7 mouse cellular contexts compared by ENCODE assay signal in the genomic region with DNA sequence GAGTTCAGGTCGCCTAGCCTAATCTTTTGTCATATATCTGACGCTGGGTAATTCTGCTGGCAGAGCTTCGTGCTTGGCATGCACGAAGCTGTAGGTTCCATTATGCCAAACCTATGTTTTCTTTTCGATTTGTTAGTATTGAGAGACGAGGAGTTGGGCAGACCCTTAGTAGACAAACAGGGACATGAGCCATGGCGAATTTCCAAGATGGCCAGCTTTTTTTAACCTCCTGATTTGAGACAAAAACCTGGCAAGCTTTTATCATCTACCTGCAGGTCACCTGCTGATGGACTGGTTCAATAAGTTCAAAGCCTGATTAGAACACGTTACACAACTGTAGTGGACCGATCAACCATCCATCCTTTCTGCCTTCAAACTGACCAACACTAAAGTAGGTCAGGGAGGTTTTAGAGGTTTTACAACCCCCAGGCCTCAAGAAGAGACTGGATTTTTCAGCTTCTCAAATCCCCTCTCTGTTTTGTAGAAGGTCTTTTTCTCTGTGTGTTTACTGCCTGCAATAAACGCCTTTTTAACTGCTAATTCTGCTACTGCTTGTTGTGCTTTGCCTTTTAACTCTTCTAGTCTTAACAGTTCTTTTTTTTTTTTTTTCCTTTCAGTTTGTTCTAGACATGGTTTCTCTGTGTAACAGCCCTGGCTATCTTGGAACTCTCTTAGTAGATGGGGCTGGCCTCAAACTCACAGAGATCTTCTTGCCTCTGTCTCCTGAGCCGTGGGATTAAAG. TPM values are rescaled to one million over a fixed set of nuclear protein-coding genes. Genes with fewer than 3 reads are reported as not detected.
DNase-seq lines count a peak whose midpoint lies in the region; ATAC-seq and TF ChIP-seq lines count a peak whose summit lies in the region.

No protein-coding gene starts in this region.

- peak overlapping the region; percentile 47; the same call in 1 of the 2 replicates for H3K9ac ChIP-seq in neural tube, embryonic 11.5 days (ENCODE audit: low read length)
- peak overlapping the region; percentile 57 for H3K9ac ChIP-seq in forebrain, embryonic 14.5 days (ENCODE audit: low read length)
- peak overlapping the region; percentile 14; the same call in 1 of the 2 replicates for H3K9ac ChIP-seq in kidney, postnatal 0 days (ENCODE audit: low read depth, low read length)
- peak overlapping the region; percentile 43; the same call in 1 of the 2 replicates for H3K9ac ChIP-seq in midbrain, embryonic 12.5 days (replicated peaks)

- H3K27me3 ChIP-seq in neural tube, embryonic 11.5 days (ENCODE audit: control insufficient read depth, insufficient read depth, low read length) = no peaks in the 10 kb centered on the region
- no peaks in the 10 kb centered on the region for H3K27me3 ChIP-seq in forebrain, embryonic 14.5 days (replicated peaks; ENCODE audit: control insufficient read depth, insufficient read depth, low read length)
- H3K27me3 ChIP-seq in kidney, postnatal 0 days (ENCODE audit: insufficient read depth, low read length) = no peaks in the 10 kb centered on the region
- no peaks in the 10 kb centered on the region for H3K27me3 ChIP-seq in midbrain, embryonic 12.5 days

- peak overlapping the region; percentile 95 for H3K4me3 ChIP-seq in neural tube, embryonic 11.5 days (ENCODE audit: low read depth, low read length)
- peak overlapping the region; percentile 90 for H3K4me3 ChIP-seq in forebrain, embryonic 14.5 days (ENCODE audit: low read depth, low read length)
- H3K4me3 ChIP-seq in kidney, postnatal 0 days (replicated peaks; ENCODE audit: low read depth, low read length) = peak overlapping the region; percentile 92
- H3K4me3 ChIP-seq in midbrain, embryonic 12.5 days = peak overlapping the region; percentile 94

- 23% methylated on average over 11 of the region's 11 CpGs for WGBS in neural tube, embryonic 11.5 days
- WGBS in forebrain, embryonic 14.5 days = 33% methylated on average over 11 of the region's 11 CpGs
- WGBS in kidney, postnatal 0 days = 26% methylated on average over 11 of the region's 11 CpGs
- 37% methylated on average over 11 of the region's 11 CpGs for WGBS in midbrain, embryonic 12.5 days

- H3K27ac ChIP-seq in neural tube, embryonic 11.5 days (ENCODE audit: low read depth, low read length) = peak overlapping the region; percentile 50; the same call in 1 of the 2 replicates
- peak overlapping the region; percentile 97 for H3K27ac ChIP-seq in forebrain, embryonic 14.5 days (ENCODE audit: low read depth, low read length)
- peak overlapping the region; percentile 99; the same call in 1 of the 2 replicates for H3K27ac ChIP-seq in kidney, postnatal 0 days
- peak overlapping the region; percentile 95 for H3K27ac ChIP-seq in midbrain, embryonic 12.5 days (replicated peaks)

- TF ChIP-seq CTCF in kidney, postnatal 0 days (IDR thresholded peaks at IDR 0.05; ENCODE audit: low read depth) = no peak

- no peaks in the 10 kb centered on the region for H3K9me3 ChIP-seq in neural tube, embryonic 11.5 days (ENCODE audit: control insufficient read depth, low read length)
- no peaks in the 10 kb centered on the region for H3K9me3 ChIP-seq in forebrain, embryonic 14.5 days (replicated peaks; ENCODE audit: control insufficient read depth, low read length)
- H3K9me3 ChIP-seq in kidney, postnatal 0 days (replicated peaks; ENCODE audit: low read length) = no peaks in the 10 kb centered on the region
- no peaks in the 10 kb centered on the region for H3K9me3 ChIP-seq in midbrain, embryonic 12.5 days

- peak overlapping the region; percentile 39 for H3K4me2 ChIP-seq in neural tube, embryonic 11.5 days (ENCODE audit: low read depth)
- peak overlapping the region; percentile 73 for H3K4me2 ChIP-seq in forebrain, embryonic 14.5 days (ENCODE audit: low read length)
- peak overlapping the region; percentile 60 for H3K4me2 ChIP-seq in kidney, postnatal 0 days (ENCODE audit: low read length)
- peak overlapping the region; percentile 82 for H3K4me2 ChIP-seq in midbrain, embryonic 12.5 days (replicated peaks)

- no peak for ATAC-seq in neural tube, embryonic 11.5 days (ENCODE audit: insufficient read depth, low FRiP score, low TSS enrichment)
- ATAC-seq in forebrain, embryonic 14.5 days = peak; percentile 10; the same call in 1 of the 2 replicates
- no peak for ATAC-seq in kidney, postnatal 0 days (replicated peaks; ENCODE audit: low FRiP score, low read depth)
- ATAC-seq in midbrain, embryonic 12.5 days (ENCODE audit: low FRiP score, low read depth) = no peak; the same call in 1 of the 2 replicates

- peaks cover 11% of the 10 kb centered on the region for H3K4me1 ChIP-seq in neural tube, embryonic 11.5 days (ENCODE audit: control insufficient read depth, insufficient read depth, low read length)
- H3K4me1 ChIP-seq in forebrain, embryonic 14.5 days (ENCODE audit: control insufficient read depth, insufficient read depth, low read length) = peaks cover 14% of the 10 kb centered on the region; the same call in 1 of the 2 replicates
- peaks cover 8% of the 10 kb centered on the region for H3K4me1 ChIP-seq in kidney, postnatal 0 days (replicated peaks; ENCODE audit: insufficient read depth, low read length)
- peaks cover 16% of the 10 kb centered on the region for H3K4me1 ChIP-seq in midbrain, embryonic 12.5 days

- H3K36me3 ChIP-seq in neural tube, embryonic 11.5 days (ENCODE audit: control insufficient read depth, insufficient read depth, low read length) = no peaks in the 10 kb centered on the region
- H3K36me3 ChIP-seq in forebrain, embryonic 14.5 days (ENCODE audit: control insufficient read depth, insufficient read depth, low read length) = no peaks in the 10 kb centered on the region
- no peaks in the 10 kb centered on the region for H3K36me3 ChIP-seq in kidney, postnatal 0 days (ENCODE audit: insufficient read depth, low read length)
- no peaks in the 10 kb centered on the region for H3K36me3 ChIP-seq in midbrain, embryonic 12.5 days

- no peak for DNase-seq in neural tube, embryonic 11.5 days (ENCODE audit: low spot score)
- no peak for DNase-seq in neural tube, embryonic 10.5 days (ENCODE audit: extremely low spot score, low spot score)
- DNase-seq in cerebellum, postnatal 10 days = peak; percentile 59 to 69
- no peak for DNase-seq in forebrain, embryonic 14.5 days (ENCODE audit: low spot score)
- DNase-seq in kidney, postnatal 0 days (ENCODE audit: low spot score) = no peak
- no peak for DNase-seq in embryo, embryonic 10 days (ENCODE audit: low spot score)

RNA-seq across cellular contexts. Expression of a gene that starts 0.8 kb away (rescaled TPM):
- polyA plus RNA-seq in neural tube, embryonic 11.5 days (2014; fragmentation: Nextera tagmentation; extraction: Ambion mirVana) = 35.8 and 39.5 TPM in 2 replicates
- polyA plus RNA-seq in forebrain, embryonic 14.5 days (2014; fragmentation: Nextera tagmentation; extraction: Ambion mirVana) = 17.1 and 20.6 TPM in 2 replicates
- polyA plus RNA-seq in kidney, postnatal 0 days (2015; fragmentation: Nextera tagmentation; extraction: Ambion mirVana) = 12.3 and 15.1 TPM in 2 replicates
- polyA plus RNA-seq in midbrain, embryonic 12.5 days (2016; fragmentation: Nextera tagmentation; extraction: Ambion mirVana) = 34.5 and 34.8 TPM in 2 replicates

RNA-seq across cellular contexts. Expression of a gene that starts 1.1 kb away (rescaled TPM):
- polyA plus RNA-seq in neural tube, embryonic 11.5 days (2014; fragmentation: Nextera tagmentation; extraction: Ambion mirVana) = 0.28 TPM in 1 of 2 replicates, not detected in the other
- polyA plus RNA-seq in forebrain, embryonic 14.5 days (2014; fragmentation: Nextera tagmentation; extraction: Ambion mirVana) = not detected in 2 replicates
- not detected in 2 replicates for polyA plus RNA-seq in kidney, postnatal 0 days (2015; fragmentation: Nextera tagmentation; extraction: Ambion mirVana)
- 0.29 TPM in 1 of 2 replicates, not detected in the other for polyA plus RNA-seq in midbrain, embryonic 12.5 days (2016; fragmentation: Nextera tagmentation; extraction: Ambion mirVana)

RNA-seq across cellular contexts. Expression of a gene that starts 59.2 kb away (rescaled TPM):
- not detected in 2 replicates for polyA plus RNA-seq in neural tube, embryonic 11.5 days (2014; fragmentation: Nextera tagmentation; extraction: Ambion mirVana)
- polyA plus RNA-seq in forebrain, embryonic 14.5 days (2014; fragmentation: Nextera tagmentation; extraction: Ambion mirVana) = not detected in 2 replicates
- polyA plus RNA-seq in kidney, postnatal 0 days (2015; fragmentation: Nextera tagmentation; extraction: Ambion mirVana) = not detected in 2 replicates
- not detected in 2 replicates for polyA plus RNA-seq in midbrain, embryonic 12.5 days (2016; fragmentation: Nextera tagmentation; extraction: Ambion mirVana)

Comparison
In these comparisons a context has a peak if more than half of its experiments do, and no peak if none do; other contexts are left out.
1. DNase-seq: peak in cerebellum, postnatal 10 days (2 of 2); none in neural tube, embryonic 11.5 days (single experiment), neural tube, embryonic 10.5 days (single experiment), forebrain, embryonic 14.5 days (single experiment), kidney, postnatal 0 days (single experiment) and embryo, embryonic 10 days (single experiment).
2. Peak in every context shown above with its lines, with median percentiles within 50 percentile points of each other: H3K27ac ChIP-seq, H3K4me2 ChIP-seq, H3K4me3 ChIP-seq and H3K9ac ChIP-seq.